Mouse (Mus musculus) olfactory bulb, adult 2 months (tissue): ENCODE results near the gene Prokr2. TPM values are rescaled to one million over a fixed set of nuclear protein-coding genes. Genes with fewer than 3 reads are reported as not detected.

Source experiments
- H3K27ac ChIP-seq: fragments of 200-500 bp; 2 replicates; pipeline ENCODE4 v1.5.1; 2012; ENCODE audit warnings: low read depth, low read length; ENCODE audit not compliant: insufficient read depth
- H3K4me1 ChIP-seq: fragments of 200-500 bp; 2 replicates; pipeline ENCODE4 v1.6.1; 2012; ENCODE audit warnings: low read length; ENCODE audit not compliant: control insufficient read depth, insufficient read depth
- H3K4me3 ChIP-seq: fragments of 200-500 bp; 2 replicates; pipeline ENCODE4 v1.5.1; 2012; ENCODE audit warnings: mild to moderate bottlenecking, low read depth, low read length, moderate library complexity; ENCODE audit not compliant: insufficient read depth
- CTCF ChIP-seq: fragments of 200-500 bp; IDR thresholded peaks from 2 replicates; pipeline ENCODE4 v1.5.1; 2012; ENCODE audit warnings: low read depth, mild to moderate bottlenecking, low read length, moderate library complexity; ENCODE audit not compliant: insufficient read depth
- POLR2A ChIP-seq: fragments of 200-500 bp; IDR thresholded peaks from 2 replicates; pipeline ENCODE4 v1.6.1; 2012; ENCODE audit warnings: mild to moderate bottlenecking, low read depth, low read length, moderate library complexity; ENCODE audit not compliant: insufficient read depth
- WGBS: fragments of 180-500 bp; shearing (Covaris S2); methylation state at CpG from one replicate; pipeline ENCODE4 v1.1.7; 2018; 5-methylcytosine and 5-hydroxymethylcytosine counted together
- polyA plus RNA-seq: library from polyadenylated mRNA; stranded (reverse); fragments of >200 nt; gene quantifications from 2 replicates; pipeline ENCODE4 v1.2.4, GENCODE M21; 2012; ENCODE audit warnings: low replicate concordance; ENCODE audit not compliant: missing spikeins, insufficient read depth, insufficient read length

The Prokr2 gene
- polyA plus RNA-seq: not detected in 2 replicates

- Histone ChIP-seq H3K27ac (0 out of 2 replicates have a peak within 1 kb of the TSS, but pooled peaks have one; percentile 12), H3K4me3 (peak within 1 kb of the TSS; percentile 67), H3K4me1 (peaks cover 12% of the 10 kb centered on the region)
- 2% methylated on average over 29 of the region's 29 CpGs for WGBS
- TF ChIP-seq CTCF: no peak
- no peak for TF ChIP-seq POLR2A
Measured at GRCm38 (mm10) chr2:132385194-132385838, at the start of gene Prokr2. Gene Prokr2, minus strand, starts transcription at chr2:132385447.

- no peak for TF ChIP-seq CTCF
- TF ChIP-seq POLR2A: no peak
- 43% methylated on average over 17 of the region's 17 CpGs for WGBS
Measured at GRCm38 (mm10) chr2:132427160-132427941, 42.1 kb upstream of the Prokr2 start.

GRCm38 (mm10) chr2:132425576-132425975 lies 40.3 kb upstream of the Prokr2 start:
- Histone ChIP-seq H3K4me1 (0 out of 2 replicates have a peak, but pooled peaks cover 2% of the 10 kb centered on the region), H3K27ac (no peak overlapping the region), H3K4me3 (no peak overlapping the region)
- WGBS: 90% methylated on average over 6 of the region's 6 CpGs
- no peak for TF ChIP-seq POLR2A
- no peak for TF ChIP-seq CTCF

More at GRCm38 (mm10) chr2:132427160-132427941, 42.1 kb upstream of the Prokr2 start:
- H3K4me3 ChIP-seq: no peak overlapping the region
- H3K4me1 ChIP-seq: 0 out of 2 replicates have a peak, but pooled peaks cover 2% of the 10 kb centered on the region
- H3K27ac ChIP-seq: no peak overlapping the region

GRCm38 (mm10) chr2:132423411-132424047 lies 38.3 kb upstream of the Prokr2 start:
- WGBS: 77% methylated on average over 7 of the region's 7 CpGs
- no peak for TF ChIP-seq CTCF
- no peak for TF ChIP-seq POLR2A
- Histone ChIP-seq H3K4me1 (0 out of 2 replicates have a peak, but pooled peaks cover 2% of the 10 kb centered on the region), H3K4me3 (no peak overlapping the region), H3K27ac (no peak overlapping the region)

GRCm38 (mm10) chr2:132422846-132423245 lies 37.6 kb upstream of the Prokr2 start:
- TF ChIP-seq POLR2A (no peak), CTCF (no peak)
- Histone ChIP-seq H3K4me3 (no peak overlapping the region), H3K4me1 (0 out of 2 replicates have a peak, but pooled peaks cover 2% of the 10 kb centered on the region), H3K27ac (no peak overlapping the region)
- WGBS: 73% methylated on average over 9 of the region's 9 CpGs

GRCm38 (mm10) chr2:132418414-132418813 lies 33.2 kb upstream of the Prokr2 start:
- TF ChIP-seq POLR2A (no peak), CTCF (no peak)
- 0 out of 2 replicates have a peak, but pooled peaks cover 2% of the 10 kb centered on the region for H3K4me1 ChIP-seq
- no peak overlapping the region for H3K27ac ChIP-seq
- no peak overlapping the region for H3K4me3 ChIP-seq
- 65% methylated on average over 2 of the region's 2 CpGs for WGBS

- no peak overlapping the region for H3K4me3 ChIP-seq
- TF ChIP-seq CTCF (no peak), POLR2A (no peak)
- peaks cover 2% of the 10 kb centered on the region for H3K4me1 ChIP-seq
- WGBS: 89% methylated on average over 4 of the region's 4 CpGs
- H3K27ac ChIP-seq: no peak overlapping the region
Measured at GRCm38 (mm10) chr2:132410126-132410525, 24.9 kb upstream of the Prokr2 start.

GRCm38 (mm10) chr2:132398136-132398535 lies 12.9 kb upstream of the Prokr2 start:
- TF ChIP-seq POLR2A (no peak), CTCF (no peak)
- WGBS: 68% methylated on average over 8 of the region's 8 CpGs
- H3K27ac ChIP-seq: no peak overlapping the region
- no peaks in the 10 kb centered on the region for H3K4me1 ChIP-seq
- no peak overlapping the region for H3K4me3 ChIP-seq

GRCm38 (mm10) chr2:132395753-132396152 lies 10.5 kb upstream of the Prokr2 start:
- TF ChIP-seq POLR2A (no peak), CTCF (no peak)
- Histone ChIP-seq H3K4me1 (no peaks in the 10 kb centered on the region), H3K27ac (no peak overlapping the region), H3K4me3 (no peak overlapping the region)
- WGBS: 67% methylated on average over 1 of the region's 1 CpGs
